Mouse (Mus musculus) testis, postnatal 14 days (tissue): Measurements from ENCODE around the gene Abcc9.

Experiments used
- DNase-seq: peaks from one replicate; pipeline ENCODE4 v3.0.0; 2021; ENCODE audit warnings: low spot score

Abcc9 gene

DNA sequence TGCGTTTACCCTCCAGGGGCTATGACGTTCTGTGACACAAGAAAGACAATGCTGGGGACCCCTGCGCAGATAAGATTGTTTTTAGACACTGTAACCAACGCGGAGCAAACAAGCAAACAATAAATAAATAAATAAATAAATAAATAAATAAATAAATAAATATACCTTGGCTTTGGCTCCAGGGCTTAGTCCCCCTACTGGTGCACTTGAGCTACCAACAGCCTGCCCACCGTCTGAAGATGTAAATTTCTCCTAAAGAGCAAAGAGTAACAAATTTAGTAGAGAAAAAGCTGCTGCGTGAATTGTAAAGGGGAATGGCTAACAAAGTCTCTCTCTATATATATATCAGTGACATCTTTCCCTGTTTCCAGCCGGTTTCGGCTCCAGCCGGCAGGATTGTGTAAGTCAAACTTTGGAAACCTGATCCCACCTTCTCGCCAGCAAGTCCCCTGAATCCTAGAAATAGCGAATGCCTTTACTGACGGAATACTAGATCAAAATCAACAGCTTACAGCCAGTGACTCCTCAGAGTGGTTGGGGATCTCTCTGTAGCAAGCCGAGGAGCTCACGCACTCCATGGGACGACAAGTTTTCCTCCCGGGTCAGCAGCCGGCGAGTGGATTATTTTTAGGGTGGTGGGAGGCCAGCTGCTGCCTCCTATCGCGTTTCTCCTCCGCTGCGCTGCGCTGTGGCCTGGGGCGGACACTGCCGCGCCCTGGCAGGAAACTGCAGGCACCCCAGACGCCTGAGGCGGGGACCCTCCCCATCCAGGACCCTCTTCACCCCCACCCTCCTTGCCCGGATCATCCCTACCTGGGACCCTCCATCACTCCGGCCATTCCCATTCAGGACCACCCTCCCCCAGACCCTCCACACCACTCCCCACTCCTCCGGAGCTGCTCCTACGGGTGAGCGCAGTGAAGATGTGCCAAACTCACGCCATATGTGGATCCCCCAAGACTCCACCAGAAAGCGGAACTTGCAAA, at the start of gene Abcc9:
TSS of gene Abcc9 (minus strand) at position 664 of the 986 bp plus-strand sequence.
- no peak for DNase-seq

GRCm38 (mm10) chr6:142751365-142751764, 49.2 kb upstream of the Abcc9 start:
- DNase-seq, result peak; percentile 18

DNA sequence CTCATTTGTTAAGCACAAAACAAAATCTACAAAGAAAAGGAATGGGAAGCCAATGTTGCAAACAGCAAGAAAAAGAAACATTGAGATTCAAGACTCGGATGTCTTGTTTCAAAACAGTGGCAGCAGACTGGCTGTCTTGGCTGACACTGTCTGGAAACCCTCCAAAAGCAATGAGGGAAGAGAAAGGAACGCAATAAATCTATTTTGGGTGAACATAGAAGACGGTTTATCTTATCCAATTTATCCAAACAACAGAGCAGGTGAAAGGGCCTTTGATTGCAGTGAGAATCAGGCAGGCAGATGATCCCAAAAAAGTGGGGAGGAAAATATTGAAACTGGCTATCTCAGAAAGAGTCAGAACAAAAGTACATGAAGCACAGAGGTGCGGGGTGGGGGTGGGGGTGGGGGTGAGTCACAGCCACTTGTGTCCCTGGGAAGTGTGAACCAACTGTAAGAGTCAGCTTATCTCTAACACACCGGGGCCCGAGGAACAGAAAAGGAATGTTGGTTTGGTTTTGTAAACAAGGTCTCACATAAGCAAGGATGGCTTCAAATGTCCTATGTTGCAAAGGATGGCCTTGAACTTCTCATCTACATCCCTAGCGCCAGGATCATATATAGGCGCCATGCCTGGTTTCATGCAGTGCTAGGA, 46.1 kb upstream of the Abcc9 start:
- DNase-seq, result peak; percentile 40

- DNase-seq, result no peak
Measured at GRCm38 (mm10) chr6:142747165-142747564, 45.0 kb upstream of the Abcc9 start.

DNA sequence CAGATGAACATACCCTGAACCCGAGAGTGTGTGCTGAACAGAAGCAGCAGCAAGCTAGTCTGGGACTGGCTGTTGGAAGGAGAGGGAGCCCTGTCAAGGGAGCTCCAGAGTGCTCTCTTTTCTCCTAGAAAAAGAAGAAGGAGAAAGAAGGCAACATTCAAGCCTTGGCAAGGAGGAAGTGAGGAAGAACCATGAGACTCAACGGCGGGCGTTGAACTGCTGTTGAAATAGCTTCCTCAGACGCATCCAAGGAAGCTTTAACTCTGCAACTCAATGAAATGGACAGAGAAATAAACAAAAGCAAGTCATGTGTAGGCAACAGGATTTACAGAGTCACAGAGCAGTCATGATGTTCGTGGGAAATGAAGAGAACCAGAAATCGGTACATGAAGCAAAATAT, 44.6 kb upstream of the Abcc9 start:
- DNase-seq, result no peak

DNA sequence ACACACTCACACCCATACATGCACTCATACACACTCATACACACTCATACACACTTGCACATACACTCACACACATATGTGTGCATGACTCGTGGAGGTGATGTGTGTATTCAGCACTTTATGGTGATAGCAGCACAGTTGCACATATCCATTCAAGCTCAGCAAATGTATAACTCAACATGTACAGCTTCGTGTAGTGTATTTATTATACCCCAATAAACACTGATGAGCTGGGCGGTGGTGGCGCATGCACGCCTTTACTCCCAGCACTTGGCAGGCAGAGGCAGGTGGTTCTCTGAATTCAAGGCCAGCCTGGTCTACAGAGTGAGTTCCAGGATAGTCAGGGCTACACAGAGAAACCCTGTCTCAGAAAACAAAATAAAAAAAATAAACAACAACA, 43.4 kb upstream of the Abcc9 start:
- no peak for DNase-seq

DNA sequence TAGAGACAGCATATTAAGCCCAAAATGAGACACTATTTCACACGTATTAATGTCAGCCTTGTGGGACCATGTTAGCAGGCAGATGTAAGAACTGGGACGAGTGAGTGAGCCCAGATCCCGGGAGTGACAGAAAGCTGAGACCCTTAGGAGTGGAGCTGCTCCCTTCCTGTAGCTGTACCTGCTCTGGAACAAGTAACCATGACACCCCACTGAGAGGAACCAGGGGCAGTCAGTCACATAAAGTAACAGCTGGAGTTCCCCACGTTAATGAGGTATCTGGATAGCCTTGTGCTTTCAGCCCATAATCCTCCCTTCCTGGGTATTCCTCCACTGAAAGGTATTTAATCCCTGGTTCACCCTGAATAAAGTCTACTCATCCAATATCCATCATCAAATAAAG, 41.1 kb upstream of the Abcc9 start:
- no peak for DNase-seq

GRCm38 (mm10) chr6:142741763-142742162, 39.6 kb upstream of the Abcc9 start:
- DNase-seq, result no peak

DNA sequence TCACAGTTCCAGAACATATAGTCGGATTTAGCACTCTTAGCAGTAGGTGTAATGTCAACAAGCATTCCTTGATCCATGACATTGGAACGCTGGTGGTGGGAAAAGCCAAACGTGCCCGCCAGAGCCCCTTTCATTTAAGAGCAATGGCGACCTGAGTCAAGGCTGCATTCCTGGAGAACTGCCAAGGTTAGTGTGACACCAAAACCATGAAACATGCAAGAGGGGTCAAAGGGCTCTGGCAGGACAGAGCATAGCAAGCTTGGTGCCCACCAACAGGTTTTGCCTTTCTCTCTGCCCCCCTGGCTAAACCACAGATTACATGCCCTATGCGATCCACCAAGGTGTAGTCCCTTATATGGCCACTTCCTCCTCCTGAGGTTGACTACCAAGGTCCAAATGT, 36.5 kb upstream of the Abcc9 start:
- DNase-seq, result no peak

GRCm38 (mm10) chr6:142738225-142738624, 36.1 kb upstream of the Abcc9 start:
- DNase-seq, result no peak

GRCm38 (mm10) chr6:142735302-142736005, 33.3 kb upstream of the Abcc9 start:
- no peak for DNase-seq

DNA sequence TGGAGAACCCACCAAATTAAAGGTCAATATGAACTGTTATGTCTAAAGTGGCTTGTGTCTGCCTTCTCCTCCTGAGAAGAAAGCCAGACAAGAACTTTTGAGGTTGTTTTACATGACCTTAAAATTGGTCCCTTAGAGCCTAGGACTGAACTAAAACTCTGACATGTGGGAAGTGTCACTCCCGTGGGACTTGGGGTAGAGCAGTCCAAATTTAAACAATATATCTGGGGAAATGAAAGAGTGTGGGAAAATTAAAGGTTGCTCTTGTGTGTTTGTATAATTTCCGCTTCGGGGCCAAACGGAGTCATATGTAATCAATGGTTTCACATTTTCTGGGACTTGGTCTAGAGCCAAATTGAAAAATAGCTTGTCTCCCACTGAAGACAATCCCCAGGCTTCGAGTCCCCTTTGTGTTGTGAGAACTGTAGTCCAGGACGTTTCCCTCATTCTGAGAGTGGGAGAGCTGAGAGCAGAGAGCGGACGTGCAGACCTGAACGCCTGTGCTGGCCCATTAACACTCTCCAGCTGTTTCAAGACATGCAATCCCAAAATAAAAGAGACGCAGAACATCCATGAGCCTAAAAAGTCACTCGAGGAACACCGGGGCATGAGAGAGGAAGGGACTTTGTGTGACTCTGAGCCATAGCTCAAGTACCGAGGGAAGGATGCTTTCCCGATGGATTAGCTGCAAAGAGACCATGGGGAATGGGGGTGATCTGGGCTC, 30.6 kb upstream of the Abcc9 start:
- DNase-seq, result no peak

DNA sequence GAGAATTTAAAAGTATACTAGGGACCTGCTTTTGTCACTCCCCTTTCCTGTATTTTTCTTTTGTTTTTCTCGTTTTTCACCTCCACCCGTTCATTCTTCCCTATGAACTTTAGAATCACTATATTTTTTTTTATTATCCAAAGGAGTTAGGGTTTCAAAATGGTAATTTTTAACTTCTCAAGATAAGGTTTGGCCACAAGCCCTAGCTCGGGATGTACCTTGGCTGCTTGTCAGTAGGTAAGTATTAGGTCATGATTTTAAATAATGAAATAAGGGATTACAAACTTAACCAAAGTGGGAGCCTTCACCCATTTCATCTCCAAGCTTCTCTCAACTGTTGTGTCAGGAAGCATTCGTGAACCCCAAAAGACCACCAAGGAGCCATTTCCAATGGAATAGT, 23.9 kb upstream of the Abcc9 start:
- DNase-seq, result no peak

GRCm38 (mm10) chr6:142721731-142722130, 19.6 kb upstream of the Abcc9 start:
- DNase-seq, result no peak

DNA sequence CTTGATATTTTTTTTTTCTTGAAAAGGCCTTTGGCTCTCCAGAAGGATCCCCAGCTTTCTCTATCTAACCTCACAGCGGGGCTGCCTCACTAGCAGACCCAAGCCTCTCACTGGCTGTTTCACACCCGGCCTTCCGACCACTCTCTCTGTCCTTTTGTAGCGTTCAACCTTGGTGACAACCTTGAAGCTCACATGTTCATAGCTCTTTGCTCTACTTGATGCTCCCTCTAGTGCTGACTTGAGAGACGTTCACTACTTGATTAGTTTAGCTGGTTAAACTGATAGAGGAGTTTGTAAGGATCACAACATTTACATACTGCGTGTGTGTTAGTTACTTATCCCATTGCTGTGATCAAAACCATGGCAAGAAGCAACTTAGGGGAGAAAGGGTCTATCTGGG, 18.5 kb upstream of the Abcc9 start:
- DNase-seq, result no peak

DNA sequence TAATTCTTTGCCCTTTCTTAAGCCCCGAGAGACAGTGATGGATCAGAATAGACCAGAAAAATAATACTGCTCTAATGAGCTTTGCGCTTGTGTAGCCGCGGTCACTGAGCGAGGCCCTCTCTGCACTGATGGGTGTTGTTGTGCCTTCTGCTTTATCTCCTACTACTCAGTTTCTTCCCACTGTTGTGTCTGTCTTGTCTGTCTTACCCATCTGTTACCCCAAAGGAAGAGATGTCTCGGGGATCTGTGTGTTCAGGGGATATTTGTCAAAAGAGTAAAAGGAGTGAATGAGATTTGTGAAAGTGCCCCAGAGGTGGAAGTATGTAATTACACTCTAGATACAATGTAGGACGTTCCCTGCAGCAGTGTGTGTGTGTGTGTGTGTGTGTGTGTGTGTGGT, 16.1 kb upstream of the Abcc9 start:
- DNase-seq, result no peak

GRCm38 (mm10) chr6:142717186-142717585, 15.1 kb upstream of the Abcc9 start:
- no peak for DNase-seq

GRCm38 (mm10) chr6:142715026-142715425, 12.9 kb upstream of the Abcc9 start:
- no peak for DNase-seq

- no peak for DNase-seq
Measured at GRCm38 (mm10) chr6:142711106-142711505, 9.0 kb upstream of the Abcc9 start.

- DNase-seq, result no peak
Measured at GRCm38 (mm10) chr6:142710690-142711089, 8.6 kb upstream of the Abcc9 start.

- no peak for DNase-seq
Measured at GRCm38 (mm10) chr6:142708369-142708768, 6.3 kb upstream of the Abcc9 start.

GRCm38 (mm10) chr6:142706688-142707087, 4.6 kb upstream of the Abcc9 start:
- DNase-seq, result no peak
